Mouse (Mus musculus) brain, embryonic 14.5 days (tissue): ENCODE data around the gene Itgb6. TPM values are rescaled to one million over a fixed set of nuclear protein-coding genes. Genes with fewer than 3 reads are reported as not detected.

Experiments used
- DNase-seq: peaks from one replicate; pipeline ENCODE4 v3.0.0-alpha.2; 2011; ENCODE audit warnings: low read depth
- CTCF ChIP-seq: fragments of 200-500 bp; IDR thresholded peaks from 2 replicates; pipeline ENCODE4 v1.5.1; 2012; ENCODE audit warnings: inconsistent platforms, mild to moderate bottlenecking, moderate library complexity, borderline replicate concordance; ENCODE audit not compliant: insufficient read depth, insufficient read length; ENCODE audit errors: extremely low read depth
- POLR2A ChIP-seq: fragments of 200-500 bp; IDR thresholded peaks from 2 replicates; pipeline ENCODE4 v1.6.1; 2012; ENCODE audit warnings: mild to moderate bottlenecking, inconsistent platforms, borderline replicate concordance; ENCODE audit not compliant: poor library complexity, insufficient read depth, insufficient read length, severe bottlenecking; ENCODE audit errors: extremely low read depth
- polyA plus RNA-seq: library from polyadenylated mRNA; depleted of rRNA; stranded (reverse); fragments of >200 nt; gene quantifications from 2 replicates; pipeline ENCODE4 v1.2.3, GENCODE M21; 2012; rRNA removed

Gene Itgb6
- polyA plus RNA-seq: 0.04 and 0.15 TPM in 2 replicates

GRCm38 (mm10) chr2:60722514-60722913 lies at the start of gene Itgb6:
TSS of gene Itgb6 (minus strand) at chr2:60722643.
- DNase-seq: peak; percentile 84
- TF ChIP-seq POLR2A (no peak), CTCF (no peak)

DNA sequence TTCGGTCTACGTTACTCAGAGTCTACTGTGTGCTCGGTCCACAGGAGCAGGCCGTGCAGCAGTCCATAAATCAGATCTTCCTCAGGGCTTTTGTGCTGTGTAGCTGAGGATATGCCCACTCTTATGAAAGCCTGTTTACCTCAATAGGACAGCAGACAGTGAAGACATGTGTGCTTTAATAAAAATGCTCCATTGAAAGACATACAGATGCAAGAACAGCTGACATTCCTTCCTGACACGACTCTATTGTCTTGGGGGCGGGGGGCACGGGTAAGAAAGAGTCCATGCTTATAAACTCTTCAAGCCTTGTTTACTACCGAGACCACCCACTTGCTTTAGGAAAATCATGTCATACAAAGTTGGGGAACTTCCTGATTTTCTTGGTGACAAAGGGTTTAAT lies 44.0 kb upstream of the Itgb6 start:
- DNase-seq: no peak
- no peak for TF ChIP-seq POLR2A
- no peak for TF ChIP-seq CTCF

DNA sequence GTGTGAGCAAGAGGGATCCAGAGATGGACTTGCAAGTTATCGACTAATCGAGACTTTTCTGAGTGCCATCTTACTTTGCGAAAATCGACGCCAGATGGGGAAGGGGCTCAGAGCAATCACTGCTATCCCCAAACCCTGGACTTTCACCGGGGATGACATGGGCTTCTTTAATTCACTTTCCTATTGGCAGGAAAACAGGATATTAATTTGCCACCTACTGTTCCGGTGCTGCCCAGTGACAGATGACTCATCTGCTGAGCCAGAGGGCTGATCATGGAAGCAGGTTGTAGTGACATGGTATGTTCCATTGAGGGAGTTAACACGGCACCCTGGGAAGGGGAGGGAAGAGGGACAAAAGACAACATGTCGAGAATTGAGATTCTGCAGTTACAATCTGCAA lies 33.8 kb upstream of the Itgb6 start:
- DNase-seq: no peak
- TF ChIP-seq CTCF: no peak
- TF ChIP-seq POLR2A: no peak

DNA sequence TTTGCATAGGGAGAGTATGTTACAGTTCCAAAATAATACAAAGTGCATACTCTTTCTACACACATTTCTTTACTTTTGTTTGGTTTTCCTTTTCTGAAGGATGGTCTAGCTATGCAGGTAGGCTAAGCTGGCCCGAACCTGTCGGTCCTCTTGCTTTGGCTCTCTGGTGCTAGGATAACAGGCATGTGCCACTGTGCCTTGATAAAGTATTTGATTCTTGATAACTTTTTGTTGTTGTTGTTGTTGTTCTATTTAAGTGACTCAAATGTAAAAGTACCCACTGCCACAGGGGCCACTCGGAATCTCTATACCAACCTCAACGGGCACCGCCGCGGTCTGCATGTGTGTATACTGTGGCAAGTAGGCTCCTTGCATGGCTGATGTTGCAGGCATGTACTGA lies 32.7 kb upstream of the Itgb6 start:
- no peak for TF ChIP-seq CTCF
- TF ChIP-seq POLR2A: no peak
- no peak for DNase-seq

- no peak for DNase-seq
- no peak for TF ChIP-seq POLR2A
- TF ChIP-seq CTCF: no peak
Observed at GRCm38 (mm10) chr2:60751274-60751673, 28.8 kb upstream of the Itgb6 start.

DNA sequence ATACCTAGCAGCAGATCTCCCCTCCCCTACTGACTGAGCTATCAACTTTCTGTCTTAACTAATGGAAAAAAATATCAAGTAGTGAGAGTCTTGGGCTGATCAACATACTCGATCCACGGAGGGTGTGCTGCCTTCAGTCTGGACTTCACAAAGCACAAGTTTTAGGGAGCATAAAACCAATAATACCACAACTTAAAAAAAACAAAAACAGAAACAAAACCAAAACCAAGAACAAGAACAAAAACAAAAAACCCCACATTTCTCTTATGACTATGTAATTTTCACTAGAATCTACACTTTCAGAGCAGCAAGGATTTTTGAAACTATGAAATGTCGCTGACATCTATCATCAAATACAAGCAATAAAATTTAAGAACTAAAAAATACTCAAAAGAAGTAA lies 28.1 kb upstream of the Itgb6 start:
- no peak for TF ChIP-seq CTCF
- TF ChIP-seq POLR2A: no peak
- no peak for DNase-seq

DNA sequence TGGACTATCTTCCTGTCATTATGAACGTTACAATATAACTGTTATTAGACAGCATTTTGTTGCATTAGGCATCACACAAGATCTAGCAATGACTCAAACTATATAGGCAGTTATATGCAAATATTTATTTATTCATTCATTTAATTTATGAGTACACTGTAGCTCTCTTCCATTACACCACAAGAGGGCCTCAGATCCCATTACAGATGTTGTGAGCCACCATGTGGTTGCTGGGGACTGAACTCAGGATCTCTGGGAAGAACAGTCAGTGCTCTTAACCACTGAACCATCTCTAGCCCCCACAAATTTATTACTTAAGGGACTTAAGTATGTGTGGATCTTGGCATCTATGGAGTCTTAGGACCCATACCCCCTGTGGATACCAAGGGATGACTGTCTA lies 26.1 kb upstream of the Itgb6 start:
- DNase-seq: no peak
- TF ChIP-seq CTCF (no peak), POLR2A (no peak)

- TF ChIP-seq CTCF (no peak), POLR2A (no peak)
Observed at GRCm38 (mm10) chr2:60747590-60747989, 25.1 kb upstream of the Itgb6 start.

GRCm38 (mm10) chr2:60744674-60745073 lies 22.2 kb upstream of the Itgb6 start:
- peak; percentile 26 for DNase-seq
- TF ChIP-seq CTCF (no peak), POLR2A (no peak)

More at GRCm38 (mm10) chr2:60747590-60747989, 25.1 kb upstream of the Itgb6 start:
- no peak for DNase-seq

DNA sequence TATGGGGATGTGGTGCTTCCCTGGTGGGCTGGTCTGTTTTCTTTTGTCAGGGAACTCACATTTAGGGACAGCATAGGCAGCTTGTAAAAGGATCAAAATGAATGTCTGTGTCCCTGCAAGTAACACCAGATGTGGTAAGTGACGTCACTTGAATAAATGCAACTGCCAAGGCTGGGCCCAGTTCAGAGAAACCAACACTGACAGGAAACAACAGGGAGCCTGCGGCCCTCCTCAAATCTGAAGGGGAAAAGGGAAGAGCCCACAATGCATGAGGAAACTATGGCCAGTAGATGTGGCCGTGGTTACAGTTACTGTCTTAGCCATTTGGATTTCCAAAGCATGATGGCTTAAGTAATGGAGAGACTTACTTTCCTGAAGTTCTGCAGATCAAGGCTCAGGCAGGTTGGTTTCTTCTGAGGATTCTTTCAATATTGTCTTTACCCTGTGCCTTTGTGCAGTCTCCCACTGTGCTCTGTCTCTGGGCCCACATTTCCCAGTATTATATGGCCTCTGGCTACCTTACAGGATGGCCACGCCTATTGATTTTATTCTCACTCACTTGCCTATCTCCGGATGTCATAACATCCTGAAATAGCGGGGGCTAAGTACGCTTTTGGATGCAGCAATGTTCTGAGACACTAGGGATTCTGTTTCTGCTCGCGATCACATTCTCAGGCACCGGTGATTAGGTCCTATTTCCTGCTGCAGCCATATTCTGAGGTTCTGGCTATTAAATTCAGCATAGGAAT lies 17.1 kb upstream of the Itgb6 start:
- TF ChIP-seq POLR2A: no peak
- no peak for TF ChIP-seq CTCF
- DNase-seq: no peak

- DNase-seq: no peak
Observed at GRCm38 (mm10) chr2:60730929-60731328, 8.5 kb upstream of the Itgb6 start.

DNA sequence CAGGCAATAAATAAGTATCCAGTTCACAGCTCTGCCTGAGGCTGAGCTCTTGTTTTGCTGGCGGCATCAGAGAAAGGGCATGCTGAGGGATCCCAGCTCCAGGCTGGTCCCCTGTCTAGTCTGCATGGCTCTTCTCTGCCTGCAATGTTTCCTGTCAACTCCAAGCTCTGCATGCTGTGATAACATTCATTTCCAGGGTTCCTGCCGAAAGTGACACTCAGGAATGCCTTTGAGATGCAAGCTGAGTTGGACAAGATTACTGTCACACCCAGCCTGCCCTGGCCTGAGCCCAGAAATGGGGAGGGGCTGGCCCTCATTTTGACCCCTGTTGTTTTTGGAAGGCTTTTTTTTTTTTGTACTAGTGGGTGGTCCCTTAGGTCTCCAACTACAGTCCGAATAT lies 7.6 kb upstream of the Itgb6 start:
- TF ChIP-seq POLR2A: no peak
- peak; percentile 42 for DNase-seq

More at GRCm38 (mm10) chr2:60730929-60731328, 8.5 kb upstream of the Itgb6 start:
- TF ChIP-seq POLR2A: no peak
- peak; percentile 34; the same call in 1 of the 2 replicates for TF ChIP-seq CTCF

DNA sequence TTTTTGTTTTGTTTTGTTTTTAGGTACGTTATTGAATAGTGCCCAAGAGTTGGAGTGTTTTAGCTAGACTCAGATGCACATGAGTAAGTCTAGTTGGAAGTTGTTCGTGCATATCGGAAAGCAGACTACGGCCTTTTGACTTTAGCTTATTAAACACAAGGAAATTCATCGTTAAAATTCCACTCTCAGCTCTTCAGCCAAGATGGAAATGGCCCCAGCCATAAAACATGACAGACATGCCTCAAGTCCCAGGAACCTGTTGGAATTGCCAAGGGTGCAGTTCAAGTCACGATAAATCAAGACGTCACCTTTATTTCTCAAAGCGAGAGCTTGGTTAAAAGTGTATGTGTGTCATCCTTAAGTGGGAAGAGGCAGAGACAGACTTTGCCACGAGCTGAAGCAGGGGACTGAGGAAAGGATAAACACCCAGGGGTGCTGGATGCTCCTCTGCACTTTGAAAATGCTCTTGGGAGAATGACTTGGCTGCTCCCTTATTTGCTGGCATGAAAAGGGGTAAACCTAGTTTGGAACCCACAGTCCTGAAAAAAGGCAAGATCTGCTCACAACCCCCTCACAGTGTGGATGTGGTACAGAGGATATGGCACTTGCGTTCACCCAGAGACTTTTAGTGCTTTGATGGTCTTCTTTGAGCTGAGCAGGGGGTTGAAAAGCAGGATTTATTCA lies 6.6 kb upstream of the Itgb6 start:
- no peak for DNase-seq
- TF ChIP-seq CTCF (no peak), POLR2A (no peak)

- no peak for TF ChIP-seq POLR2A
- TF ChIP-seq CTCF: no peak
- DNase-seq: no peak
Observed at GRCm38 (mm10) chr2:60724660-60725059, 2.2 kb upstream of the Itgb6 start.

GRCm38 (mm10) chr2:60722967-60723366 lies 524 bp upstream of the Itgb6 start:
- TF ChIP-seq CTCF (no peak), POLR2A (no peak)
- no peak for DNase-seq

- peak; percentile 63 for DNase-seq
- TF ChIP-seq POLR2A (no peak), CTCF (peak; percentile 65; the same call in 1 of the 2 replicates)
Observed at GRCm38 (mm10) chr2:60720906-60721305, 1.5 kb downstream of the Itgb6 start.
